Mouse (Mus musculus) left cerebral cortex, adult 11 months (tissue): ENCODE measurements around the gene Tspan8.
"Not testable (repeated sequence)": the region's sequence is repeated elsewhere in the genome, so short reads cannot be mapped to it uniquely, and the experiment has no call there.

Source experiments
- DNase-seq: peaks from one replicate; pipeline ENCODE4 v3.0.0; 2022; ENCODE audit warnings: low spot score

The Tspan8 gene

DNA sequence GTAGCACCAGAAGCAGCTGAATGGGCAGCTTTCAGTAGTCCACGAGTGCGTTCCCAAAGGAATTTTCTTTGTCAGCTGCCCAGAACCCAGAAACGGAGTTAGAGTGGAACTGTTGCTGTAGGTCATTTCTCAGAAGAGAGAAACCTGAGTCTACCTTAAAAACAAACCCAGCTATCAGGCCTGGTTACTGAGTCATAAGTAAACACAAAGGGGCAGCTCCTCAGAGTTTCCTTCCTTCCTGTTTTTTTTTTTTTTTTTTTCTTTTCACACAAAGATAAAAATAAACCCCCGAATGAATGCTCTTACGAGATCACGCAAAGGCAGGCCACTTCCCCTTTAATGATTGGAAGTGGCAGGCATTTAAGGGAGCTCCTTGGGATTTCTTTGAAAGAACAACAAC, at the start of gene Tspan8:
Gene Tspan8, plus strand, starts transcription at position 322 of the 400 bp plus-strand sequence.
- no peak for DNase-seq

DNA sequence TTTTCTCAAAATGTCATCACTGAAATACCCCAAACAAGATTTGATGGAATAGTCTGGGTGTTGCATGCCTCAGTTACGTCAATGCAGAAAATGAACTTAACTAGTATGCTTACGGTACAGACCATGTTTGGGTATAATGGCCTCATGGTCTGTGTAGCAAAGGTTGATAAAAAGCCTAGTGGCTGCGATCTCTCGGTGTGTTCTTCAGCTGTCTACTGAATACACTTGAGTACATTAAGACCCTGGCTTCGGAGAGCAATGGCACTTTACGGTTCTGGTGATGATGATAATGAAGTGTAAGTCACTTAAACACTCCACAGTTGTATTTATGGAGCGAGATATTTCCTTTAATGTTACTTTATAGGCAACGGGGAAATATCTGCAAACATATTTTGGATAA, 46.6 kb upstream of the Tspan8 start:
- DNase-seq: no peak

DNA sequence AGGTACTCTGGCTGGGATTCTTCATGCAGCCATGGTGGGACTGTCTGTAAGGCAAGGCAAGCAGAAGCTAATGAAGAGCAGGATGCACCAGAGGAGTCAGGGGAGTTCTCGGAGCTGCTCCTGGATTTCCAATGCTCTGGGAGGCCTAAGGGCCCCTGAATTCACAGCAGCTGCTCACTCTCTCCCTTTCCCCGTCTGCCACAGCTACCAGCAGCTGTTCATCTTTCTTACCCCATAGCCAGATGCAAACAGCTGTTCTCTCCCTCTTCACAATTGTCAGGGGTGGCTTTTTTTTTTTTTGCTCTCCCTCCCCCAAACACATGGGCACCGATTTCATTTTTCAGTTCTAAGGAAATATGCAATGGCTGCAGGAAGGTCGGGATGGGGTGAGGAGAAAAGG, 42.2 kb upstream of the Tspan8 start:
- DNase-seq: no peak

DNA sequence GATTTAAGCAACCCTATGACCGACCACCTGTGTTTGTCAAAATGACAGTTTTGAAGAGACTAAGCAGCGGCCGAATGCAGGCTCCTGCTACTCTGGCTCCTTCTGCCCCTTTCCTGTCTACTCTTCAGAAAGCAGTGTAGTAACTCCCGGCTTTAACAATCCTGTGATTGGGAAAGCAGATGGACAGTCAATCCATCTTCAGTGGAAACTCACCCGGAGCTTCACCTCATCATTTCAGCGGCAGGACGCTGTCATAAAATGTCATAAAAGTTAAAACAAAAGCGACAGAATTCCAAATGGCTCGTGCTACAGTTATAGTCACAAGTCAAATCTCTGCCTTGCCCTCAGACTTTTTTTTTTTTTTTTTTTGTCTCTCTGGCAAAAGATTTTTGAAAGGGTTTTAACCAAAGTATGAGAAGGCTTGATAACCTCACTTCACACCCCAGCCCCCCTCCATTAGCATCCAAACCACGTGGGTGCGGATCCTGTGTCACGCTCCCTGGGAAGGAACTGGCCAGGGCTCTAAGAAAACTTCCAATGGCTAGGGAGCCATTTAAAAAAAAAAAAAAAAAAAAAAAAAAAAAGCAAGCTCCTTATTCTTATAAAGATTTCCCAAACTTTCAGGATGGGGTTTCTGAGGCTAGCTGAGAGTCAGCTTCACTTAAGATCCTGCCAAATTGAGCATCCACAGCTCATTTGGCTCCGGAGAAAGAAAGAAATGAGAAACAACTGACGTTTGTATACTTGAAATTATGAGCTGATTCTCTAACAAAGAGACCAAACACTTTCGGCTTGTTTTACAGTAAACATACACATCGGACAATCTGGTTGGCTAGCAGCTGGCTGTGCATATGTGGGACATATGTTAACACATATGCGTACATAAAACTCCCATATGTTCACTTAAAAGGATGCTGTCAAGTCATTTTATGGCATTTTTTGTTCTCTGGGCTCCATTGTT, 40.4 kb upstream of the Tspan8 start:
- DNase-seq: no peak

DNA sequence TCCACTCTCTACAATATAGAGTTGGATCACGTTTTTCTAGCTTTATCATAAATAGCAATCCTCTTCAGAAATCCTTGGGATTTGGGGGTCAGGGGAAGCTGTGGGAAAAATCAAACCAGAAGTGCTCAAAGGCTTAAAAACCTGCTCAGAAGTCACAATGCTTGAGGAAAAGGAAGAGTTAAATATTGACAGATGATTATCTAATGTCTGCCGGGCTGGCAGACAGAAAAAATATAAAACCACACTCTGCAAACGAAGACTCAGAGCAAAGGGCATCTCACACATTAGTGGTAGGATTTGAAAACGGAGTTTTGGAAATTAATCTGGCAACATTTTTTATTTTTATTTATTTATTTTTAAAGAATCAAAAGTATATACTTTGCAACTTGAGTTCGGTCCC, 39.3 kb upstream of the Tspan8 start:
- no peak for DNase-seq

DNA sequence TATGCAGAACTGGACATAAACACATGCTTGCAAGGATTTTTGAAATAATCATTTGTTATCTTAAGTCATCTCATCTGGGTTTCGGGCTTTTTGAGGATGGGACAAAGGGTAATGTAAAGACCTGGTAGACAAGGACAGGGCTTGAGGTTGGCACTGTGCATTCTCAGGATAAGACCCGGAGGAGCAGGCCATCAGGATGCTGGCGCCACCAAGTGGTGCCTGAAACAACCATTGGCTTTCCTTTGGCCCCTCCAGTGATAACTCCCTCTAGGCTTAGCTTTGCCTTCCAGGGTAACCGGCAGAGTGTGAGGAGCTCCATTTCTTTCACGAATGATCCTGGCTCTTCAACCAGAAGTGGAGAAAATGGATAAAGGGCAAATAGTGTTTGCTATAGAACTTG, 38.0 kb upstream of the Tspan8 start:
- no peak for DNase-seq

DNA sequence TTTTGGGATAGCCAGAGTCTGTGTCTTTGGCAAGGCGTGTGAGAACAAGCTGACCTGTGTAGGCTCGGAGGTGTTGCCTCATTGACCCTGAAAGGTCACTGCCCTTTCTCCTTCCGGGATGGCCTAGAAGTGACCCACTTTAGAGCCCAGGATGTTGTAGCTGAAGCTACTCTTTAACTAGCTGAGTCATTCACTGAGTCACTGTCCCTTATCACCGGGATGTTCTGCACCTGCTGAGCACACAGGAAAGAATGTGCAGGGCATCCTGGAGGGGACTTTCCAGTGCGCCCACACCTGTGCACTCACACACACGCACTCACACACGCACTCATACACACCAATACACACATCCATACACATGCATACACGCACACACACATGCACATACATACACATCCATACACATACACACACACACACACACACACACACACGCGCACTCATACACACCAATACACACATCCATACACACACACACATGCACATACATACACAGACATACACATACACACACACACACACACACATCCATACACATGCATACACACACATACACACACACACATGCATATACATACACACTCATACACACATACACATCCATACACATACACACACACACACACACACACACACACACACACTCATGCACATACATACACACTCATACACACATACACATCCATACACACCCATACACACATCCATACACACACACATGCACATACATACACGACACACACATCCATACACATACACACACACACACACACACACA, 36.2 kb upstream of the Tspan8 start:
- DNase-seq: no peak

DNA sequence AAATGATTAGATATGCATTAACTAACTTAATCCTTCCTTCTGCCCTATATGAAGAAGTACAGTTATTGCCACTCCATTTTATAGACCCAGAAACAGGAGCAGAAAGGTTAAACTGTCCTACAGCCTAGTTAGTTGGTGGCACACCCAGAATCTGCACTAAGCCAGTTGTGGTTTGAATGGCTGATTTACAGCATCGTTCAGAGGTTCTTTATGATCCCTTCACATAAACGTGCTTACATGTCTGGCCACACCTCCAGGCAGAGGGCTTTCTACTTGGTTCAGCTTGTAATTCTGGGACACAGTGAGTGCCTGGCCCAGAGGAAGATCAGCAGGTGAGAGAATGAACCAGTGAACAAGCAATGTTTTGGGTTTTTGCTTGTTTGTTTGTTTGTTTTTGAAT, 33.4 kb upstream of the Tspan8 start:
- no peak for DNase-seq

DNA sequence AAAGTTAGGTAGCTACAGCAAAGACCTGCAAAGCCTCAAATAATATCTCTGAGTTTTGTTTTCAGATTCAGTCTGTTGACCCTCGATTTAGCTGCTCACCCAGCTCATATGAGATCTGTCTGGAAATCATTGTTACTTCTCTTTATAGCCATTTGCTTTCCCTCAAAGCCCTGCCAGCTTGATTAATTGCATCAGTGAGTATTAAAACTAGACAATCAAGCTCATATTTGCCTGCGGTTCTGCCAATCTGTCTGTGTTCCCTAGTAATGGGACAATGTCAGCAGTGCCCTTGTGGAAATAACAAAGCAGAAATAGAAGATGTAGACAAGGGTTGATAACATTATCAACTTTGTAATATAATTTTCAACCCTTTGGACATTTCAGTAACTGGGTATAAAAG, 25.8 kb upstream of the Tspan8 start:
- DNase-seq: no peak

DNA sequence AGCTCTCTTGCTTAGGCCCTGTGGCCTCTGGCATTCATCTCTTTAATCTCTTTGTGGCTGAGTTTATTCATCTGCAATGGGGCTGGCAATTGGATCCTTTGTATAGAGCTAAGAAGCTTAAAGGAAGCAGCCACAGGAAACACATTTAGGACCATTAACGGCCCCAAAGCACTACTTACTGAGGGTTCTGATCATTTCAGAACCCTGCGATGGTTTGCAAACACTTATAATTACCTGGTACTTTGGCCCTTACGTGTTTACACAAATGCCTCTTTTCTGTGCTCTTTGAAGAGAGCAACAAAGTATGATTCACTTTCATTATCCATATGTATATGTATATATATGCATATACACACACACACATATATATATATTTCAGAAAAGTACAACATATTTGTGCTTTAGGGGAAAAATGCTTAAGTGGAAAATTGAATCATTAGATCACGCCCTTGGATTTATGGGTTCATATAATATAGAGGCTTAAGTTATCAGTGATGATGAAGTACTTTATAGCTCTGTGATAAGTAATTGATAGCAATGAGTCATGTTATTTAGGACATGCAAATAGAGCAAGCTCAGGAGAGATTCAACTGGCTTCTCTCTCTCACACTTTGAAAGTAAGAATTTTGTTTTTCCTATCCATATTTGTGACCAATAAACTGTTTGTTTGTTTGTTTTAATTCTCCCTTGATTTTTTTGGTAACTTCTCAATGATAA, 20.4 kb upstream of the Tspan8 start:
- DNase-seq: no peak

DNA sequence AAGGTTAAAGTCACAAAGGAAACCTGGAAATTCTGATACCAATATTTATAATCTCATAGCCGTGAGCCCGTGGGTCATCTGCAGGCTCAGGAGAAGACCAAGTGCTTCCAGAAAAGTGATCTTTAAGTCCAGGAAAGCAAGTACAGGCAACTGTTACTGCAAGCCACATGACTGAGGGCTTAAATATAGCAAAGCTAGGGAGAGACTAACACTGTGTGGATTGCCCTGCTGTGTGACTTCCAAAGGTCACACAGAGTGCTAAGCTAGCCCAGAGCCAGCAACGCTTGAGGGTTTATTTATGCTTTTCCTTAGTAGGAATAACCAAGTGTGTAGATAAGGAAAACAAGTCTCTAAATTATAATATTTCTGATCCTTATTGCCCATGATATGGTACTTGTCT, 15.2 kb upstream of the Tspan8 start:
- DNase-seq: no peak

DNA sequence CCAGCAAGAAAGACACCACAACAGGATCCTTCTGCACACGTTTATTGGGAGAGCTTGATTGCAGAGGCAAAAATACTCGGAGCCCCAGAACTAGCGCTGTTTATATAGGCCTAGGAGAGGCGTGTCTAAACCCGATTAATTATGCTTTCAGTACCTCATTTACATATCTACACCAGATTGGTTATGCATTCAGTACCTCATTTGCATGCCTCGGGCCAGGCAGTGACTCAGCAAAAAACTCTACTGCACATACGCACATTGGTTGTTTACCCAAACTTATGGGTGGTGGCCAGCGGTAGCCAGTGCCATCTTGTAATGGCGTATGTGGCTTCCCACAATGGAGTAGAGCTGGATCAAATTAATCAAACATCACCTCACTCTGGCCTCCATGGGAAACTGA, 13.6 kb upstream of the Tspan8 start:
- DNase-seq: not testable (repeated sequence)

DNA sequence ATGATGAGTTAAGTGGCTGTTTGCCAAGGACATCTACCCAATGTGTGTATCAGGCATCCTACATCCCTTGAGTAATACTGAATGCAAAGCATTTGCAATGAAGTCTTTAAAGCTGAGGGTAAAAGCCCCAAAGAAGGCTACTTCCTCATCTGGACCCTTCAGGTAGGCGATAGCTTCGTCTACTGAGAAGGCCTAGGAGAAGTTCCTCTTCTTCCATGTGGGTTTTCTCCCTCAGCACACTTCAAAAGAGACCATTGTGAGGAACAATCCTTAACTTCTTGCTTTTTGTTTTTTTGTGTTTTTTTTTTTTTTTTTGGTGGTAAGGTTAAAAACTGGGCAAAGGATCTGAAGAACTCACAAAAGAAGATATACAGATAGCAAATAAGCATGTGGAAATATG, 12.9 kb upstream of the Tspan8 start:
- no peak for DNase-seq

DNA sequence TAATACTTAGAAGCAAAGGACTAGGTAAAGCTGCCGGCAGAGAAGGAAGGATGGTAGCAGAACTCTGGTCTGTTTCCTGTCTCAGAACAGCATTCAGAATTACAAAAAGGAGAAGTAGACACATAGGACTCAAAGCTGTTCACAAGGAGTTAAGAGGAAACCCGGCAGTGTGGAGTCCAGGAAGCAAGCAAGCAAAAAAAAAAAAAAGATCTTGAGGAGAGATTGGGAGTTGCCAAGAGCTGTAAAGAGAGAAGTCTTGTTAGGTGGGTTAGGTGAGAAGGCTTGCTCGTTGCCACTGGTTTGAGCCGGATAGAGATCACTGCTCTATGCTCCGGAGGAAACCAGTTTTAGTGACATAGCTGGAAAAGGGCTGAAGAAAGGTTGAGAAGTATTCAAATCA, 10.6 kb upstream of the Tspan8 start:
- no peak for DNase-seq

DNA sequence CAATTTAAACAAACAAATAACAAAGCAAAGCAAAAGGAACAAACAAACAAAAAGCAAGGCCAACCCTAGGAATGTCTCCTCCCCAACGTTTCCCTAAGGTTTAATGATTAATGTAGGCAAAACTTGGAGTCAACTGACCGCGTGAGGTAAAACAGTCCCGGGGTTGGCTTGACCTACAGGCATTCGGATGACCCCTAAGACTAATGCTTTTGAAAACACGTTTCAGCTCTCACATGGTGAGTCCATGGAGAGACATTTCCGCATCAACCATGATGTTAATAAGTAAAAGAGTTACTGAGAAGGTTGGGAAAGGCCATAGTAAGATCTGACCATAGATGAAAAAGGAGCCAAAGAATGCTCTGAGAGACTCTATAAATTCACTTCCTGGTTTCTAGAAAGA, 7.5 kb upstream of the Tspan8 start:
- no peak for DNase-seq

DNA sequence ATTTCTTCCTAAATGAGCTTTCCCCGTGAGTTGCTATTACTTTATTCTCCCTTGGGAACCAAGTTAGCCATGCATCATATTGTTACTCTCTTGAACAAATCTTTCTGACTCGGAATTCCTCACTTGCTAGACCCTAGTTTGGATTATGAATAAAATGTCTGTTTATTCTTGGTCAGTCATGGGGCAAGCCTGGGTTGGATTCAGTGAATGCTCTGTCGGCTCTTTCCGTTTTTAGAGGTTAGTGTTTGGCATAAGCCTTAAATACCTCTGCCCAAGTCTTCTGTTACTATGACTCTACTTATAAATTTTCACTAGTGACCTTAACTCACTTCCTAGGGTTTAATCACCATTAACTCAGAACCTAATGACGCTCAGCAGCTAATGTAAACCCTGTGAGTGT, 5.1 kb upstream of the Tspan8 start:
- no peak for DNase-seq

DNA sequence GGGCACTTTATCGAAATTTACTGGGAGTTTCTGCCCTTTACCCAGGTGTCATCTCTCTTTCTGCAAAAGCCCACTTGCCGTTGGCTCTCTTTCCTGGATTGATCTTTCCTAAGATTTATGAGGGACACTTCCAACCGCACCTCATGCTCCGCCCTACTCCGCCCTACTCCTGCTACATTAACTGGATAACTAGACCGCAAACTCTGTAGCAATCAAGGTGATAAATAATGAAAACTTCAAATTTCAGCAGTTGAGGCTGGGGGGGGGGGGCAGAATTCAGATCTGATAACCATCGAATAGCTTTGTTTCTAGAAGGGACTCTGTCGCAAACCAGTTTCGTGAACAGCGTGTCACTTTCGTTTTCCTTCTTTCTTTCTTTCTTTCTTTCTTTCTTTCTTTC, 1.8 kb upstream of the Tspan8 start:
- DNase-seq: no peak

DNA sequence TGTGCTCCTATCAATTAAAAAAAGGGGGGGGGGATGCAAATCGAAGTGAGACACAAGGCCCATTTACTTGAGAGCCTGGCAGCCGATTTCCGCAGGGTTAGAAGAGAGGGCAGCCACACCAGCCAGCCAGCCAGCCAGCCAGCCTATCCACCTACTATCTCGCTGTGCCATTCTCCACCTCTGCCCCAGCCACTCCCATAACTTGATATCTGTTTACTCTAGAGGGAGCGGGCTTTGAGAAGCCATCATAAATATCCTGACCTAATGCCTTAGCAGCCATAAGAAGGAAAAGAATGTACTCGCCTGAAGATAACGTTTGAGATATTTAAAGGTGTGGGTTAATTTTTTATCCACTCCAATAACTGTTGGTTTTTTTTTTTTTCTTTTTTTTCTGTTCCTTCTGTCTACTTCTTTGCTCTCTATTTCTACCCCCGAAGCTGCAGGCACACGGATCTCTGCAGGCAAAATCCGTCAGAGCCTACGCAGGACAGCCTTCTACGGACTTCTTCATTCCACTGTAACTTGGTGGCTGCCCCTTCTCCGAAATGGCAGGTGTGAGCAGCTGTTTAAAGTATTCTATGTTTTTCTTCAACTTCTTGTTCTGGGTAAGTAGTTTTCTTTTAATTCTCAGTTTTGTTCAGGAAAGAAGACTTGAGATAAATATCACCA, 558 bp downstream of the Tspan8 start:
- DNase-seq: no peak

DNA sequence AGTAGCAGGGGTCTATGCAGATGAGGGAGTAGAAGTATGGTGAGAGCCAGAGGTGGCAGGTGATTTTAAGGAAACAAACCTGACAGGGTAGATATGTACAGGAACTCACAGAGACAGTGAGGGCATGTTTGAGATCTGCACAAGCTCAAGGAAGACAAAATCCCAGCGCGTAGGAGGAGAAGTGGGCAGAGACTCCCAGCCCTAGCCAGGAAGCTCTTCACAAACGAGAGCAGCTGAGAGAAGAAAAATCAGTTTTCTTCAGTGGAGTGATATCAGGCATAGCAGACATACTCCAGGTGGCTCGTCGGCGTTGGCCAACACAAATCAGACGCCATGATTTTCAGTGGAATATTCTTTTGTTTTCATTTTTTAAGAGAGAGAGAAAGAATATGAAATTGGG, 8.7 kb downstream of the Tspan8 start:
- DNase-seq: no peak

DNA sequence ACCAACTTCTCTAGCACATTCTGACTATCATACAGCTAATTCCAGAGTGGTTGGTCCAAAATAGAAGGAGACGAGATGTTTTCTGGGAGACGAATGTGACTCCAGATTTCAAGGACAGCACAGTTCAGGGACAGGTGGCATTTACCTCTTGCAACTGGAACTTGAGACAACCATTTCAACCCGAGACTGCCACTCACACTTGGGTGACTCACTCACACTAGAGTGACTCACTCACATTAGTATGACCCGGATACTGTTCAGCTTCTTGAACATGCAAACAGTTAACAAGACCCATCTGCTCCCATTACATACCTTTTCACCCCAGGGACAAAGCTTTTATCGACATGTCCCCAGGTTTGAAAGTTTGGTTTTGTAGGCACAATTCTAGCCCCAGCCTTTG, 12.2 kb downstream of the Tspan8 start:
- DNase-seq: no peak

DNA sequence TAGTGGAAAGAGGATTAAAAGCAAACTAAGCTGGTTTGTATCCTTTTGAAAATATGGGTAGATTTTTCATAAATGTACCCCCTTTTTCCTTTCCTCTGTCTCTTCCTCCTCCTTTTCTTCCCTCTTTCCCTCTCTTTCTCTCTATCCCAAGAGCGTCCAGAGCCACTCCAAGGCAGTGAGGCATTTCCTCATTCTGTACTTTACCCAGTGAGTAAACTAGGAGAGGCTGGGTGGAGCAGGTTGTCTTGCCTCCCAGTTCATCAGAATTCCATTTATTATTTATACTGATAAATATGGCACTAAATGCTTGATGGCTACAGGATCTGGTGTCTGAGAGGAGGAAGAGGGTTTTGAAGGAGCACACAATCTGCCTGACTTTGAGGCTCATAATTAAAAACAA, 13.1 kb downstream of the Tspan8 start:
- DNase-seq: no peak

DNA sequence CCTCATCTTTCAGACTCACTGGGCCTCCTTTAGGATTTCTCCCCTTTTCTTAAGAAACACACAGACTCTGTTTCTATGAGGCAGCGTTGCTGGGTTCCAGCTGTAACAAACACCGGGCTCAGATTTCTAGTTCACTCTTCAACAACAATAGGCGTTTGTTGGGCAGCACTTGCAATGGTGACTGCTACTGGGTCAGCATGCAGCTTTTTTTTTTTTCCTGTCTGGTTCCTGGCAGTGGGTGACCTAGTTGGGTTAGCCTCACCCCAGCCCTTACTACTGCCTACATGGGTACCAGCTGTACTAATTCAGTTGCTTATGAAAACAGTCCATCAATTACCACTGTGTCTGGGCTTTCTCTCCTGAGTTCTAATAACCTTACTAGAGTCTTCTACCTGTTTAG, 14.1 kb downstream of the Tspan8 start:
- no peak for DNase-seq
